Mouse (Mus musculus) regulatory T cell (primary cell): ENCODE measurements around the gene Klhdc7a.
"Not testable (repeated sequence)": the region's sequence is repeated elsewhere in the genome, so short reads cannot be mapped to it uniquely, and the experiment has no call there.

ENCODE experiments used
- in situ Hi-C: fragments of 300-600 bp; cut with MboI, MseI; formaldehyde crosslinking; loops from one replicate; pipeline ENCODE4 v1.15.1; 2025; ENCODE audit warnings: high pct_unique_total_duplicates

Gene Klhdc7a

DNA sequence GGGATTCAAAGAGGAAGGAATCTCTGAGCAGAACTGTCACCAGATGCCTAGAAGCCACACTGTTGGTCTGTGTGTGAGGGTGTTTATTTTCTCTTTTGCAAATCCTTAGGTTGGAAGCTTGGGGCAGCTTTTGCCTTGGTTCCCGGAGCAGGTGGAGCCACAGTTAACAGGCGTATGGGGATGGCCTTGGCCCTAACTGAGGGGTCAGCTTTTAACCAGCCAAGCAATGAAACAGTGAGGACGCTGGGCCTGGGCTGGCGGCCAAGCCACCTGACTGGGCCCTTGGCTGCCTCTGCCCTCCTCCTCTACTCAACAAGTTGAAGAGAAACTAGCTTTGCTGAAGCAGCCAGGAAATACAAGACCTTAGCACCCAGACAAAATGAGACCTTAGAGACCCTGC, at the start of gene Klhdc7a:
TSS of gene Klhdc7a (minus strand) at position 105 of the 400 bp plus-strand sequence.
- in situ Hi-C loops: no loop called here

DNA sequence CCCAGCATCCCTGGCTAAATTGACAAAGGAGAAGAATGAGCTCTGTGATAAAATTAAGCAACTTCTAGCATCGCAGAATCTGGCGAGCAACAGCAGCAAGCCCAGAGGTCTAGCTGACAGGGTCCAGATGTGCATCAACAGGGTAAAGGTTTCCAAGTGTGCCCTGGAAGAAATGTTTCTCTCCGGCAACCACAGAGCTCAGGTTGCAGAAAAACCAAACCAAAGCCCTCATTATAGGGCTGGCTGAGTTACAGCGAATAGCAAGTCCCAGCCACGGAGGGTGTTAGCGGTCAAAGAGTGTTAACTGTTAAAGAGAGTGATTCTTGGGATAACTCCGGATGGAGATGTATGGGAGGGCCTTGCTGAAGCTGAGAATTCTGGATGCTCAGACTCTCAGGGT, 48.1 kb upstream of the Klhdc7a start:
- in situ Hi-C loops: no loop called here

DNA sequence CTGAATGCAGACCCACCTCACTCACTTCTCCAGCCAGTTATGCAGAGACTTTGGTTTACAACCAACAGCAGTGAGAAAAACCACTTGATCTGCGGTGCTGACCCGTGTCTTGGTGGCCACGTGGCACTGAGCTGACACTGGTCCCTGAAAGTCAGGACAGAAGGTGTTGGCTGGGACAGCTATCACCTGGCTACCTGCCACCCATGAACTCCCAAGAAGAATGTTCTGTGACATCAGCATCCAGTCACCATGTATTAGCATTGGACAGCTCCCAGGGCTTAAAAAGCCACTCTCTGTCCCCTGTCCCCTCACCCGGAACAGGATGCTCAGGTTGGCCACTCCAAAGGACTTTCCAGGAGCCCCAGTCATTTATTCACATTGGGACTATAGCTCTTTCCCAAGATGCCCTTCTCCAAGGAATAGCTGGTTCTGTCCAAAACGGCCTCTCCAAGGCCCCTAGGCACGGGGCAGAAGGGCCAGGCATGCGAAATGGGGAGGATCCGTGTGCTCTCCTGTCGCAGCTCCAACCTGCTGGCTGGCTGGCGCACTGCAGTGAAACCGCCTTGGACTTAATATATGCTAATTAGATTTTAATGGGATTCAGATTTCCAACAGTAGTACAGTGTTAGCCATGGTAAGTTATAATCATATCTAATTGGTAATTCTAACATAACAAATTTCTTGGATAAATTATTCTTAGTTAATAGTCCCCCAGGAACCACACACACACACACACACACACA, 43.1 kb upstream of the Klhdc7a start:
- in situ Hi-C loops: no loop called here

DNA sequence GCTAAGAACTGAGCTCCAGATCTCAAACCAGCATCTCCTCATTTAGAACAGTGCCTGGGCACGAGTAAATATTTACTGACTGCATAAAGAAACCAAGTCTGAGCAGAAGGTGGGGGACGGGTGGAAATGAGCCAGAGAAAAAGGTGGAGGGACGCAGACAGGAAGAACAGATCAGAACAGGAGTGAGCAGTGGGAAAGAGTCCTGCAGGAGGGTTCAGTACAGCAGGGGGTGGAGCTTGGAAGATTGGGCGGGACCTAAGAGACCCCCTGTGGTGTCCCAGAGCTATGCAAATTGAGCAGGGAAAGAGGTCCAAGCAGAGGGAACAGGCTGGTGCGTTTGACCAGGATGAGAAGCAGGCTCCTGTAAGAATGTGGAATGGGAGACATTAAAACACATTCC, 37.1 kb upstream of the Klhdc7a start:
- in situ Hi-C loops: no loop called here

DNA sequence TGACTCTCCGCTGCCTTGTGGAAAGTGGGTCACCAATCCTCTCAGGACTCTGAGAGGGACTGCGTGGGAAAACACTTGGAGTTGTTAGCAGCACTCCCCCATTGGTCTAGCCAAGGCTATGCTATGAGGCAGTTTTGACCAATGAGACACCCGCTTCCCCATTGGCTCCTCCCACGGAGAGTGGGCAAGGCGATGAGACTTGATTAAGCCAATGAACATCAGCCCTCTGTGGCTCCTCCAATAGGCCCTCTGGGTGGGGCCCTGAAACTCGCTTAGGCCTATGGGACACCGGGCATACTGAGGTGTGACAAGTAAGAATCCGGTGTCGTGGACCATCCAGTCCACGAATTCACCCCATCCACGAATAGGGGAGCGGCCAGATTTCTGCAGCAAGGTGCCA, 36.3 kb upstream of the Klhdc7a start:
- in situ Hi-C loops: no loop called here

- in situ Hi-C loops: no loop called here
Measured at GRCm38 (mm10) chr4:140002069-140002468, 34.2 kb upstream of the Klhdc7a start.

GRCm38 (mm10) chr4:140000911-140001310, 33.1 kb upstream of the Klhdc7a start:
- in situ Hi-C loops: no loop called here

DNA sequence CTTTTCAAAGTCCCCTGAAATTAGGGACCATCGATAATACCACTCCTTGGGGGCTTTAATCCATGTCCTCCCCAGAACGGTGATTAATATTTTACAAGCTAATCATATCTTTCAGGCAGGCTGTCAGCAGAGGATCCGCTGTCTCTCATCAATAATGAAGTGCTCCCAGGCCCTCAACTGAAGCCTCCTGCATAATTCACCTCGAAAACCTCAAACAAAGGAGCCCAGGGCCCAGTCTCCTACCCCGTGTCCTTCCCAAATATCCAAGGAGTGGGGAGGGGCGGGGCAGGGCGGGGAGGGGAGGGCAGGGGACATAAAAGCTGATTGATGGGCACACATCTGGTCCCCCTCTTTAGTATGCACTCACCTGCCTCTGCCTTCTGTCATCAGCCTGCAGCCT, 31.2 kb upstream of the Klhdc7a start:
- in situ Hi-C loops: no loop called here

GRCm38 (mm10) chr4:139995659-139996058, 27.8 kb upstream of the Klhdc7a start:
- in situ Hi-C loops: no loop called here

DNA sequence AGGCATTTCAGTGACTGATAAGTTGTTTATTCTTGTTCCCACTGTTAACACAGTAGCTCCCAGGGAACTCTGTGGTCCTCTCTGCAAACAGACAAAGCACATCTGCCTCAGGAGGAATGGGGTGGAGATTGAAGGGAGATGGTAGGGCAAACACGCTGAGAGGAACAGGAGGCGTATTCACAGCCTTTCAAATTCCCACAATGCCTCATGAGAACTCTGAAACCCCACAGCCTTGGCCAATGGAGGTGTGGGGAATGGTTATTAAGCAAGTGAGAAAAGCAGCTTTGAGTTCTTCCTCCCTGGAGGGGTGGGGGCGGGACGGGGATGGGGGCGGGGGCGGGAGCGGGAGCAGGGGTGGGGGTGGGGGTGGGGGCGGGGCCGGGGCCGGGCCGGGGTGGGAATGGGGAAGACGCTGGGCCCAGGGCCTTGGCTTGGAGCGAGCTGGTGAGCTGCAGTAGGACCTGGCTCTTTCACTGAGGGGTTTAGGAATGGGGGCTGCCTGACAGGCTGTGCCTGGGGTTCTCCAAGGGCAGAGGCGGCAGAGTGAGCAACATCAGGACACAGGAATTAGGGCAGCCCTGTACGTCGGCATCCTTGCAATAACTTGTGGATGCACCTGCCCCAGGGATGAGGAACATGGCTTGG, 25.4 kb upstream of the Klhdc7a start:
- in situ Hi-C loops: no loop called here

DNA sequence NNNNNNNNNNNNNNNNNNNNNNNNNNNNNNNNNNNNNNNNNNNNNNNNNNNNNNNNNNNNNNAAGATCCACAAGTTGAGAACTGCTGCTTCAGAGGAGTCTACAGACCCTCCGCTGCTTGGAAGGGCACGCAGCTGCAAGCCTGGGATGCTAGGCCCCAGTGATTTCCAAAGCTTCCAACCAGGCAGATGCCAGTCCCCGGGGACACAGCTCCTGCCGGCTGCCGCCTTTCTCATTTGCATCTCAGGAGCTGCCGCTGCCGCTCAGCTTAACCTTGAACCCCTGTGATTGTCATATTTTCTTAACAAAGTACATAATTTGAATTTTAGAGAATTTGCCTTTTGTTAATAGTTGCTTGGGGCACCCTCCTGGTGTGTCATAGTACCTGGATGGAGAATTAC, 19.1 kb upstream of the Klhdc7a start:
- in situ Hi-C loops: no loop called here

DNA sequence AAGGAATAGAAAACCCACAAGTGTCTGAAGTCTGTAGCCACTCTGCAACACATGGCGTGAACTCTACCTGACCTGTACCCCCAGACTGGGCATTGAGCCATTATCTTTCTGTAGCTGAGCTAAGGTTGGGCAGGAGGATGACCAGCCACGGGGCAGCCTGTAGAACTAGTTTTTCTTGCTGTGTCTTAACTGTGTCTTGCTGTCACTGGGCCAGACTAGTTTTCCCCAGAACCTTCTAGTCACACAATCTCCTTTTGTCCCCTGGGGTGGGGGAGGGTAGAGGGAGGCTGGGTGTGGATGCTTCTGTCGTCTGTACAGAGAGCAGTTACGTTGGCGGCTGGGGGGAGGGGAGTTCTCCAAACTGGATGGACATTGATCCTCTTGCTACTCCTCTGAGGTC, 10.9 kb upstream of the Klhdc7a start:
- in situ Hi-C loops: loop anchor here (10.0 kb wide), 1 partner anchor 1246 kb away; no protein-coding TSS in a partner anchor

DNA sequence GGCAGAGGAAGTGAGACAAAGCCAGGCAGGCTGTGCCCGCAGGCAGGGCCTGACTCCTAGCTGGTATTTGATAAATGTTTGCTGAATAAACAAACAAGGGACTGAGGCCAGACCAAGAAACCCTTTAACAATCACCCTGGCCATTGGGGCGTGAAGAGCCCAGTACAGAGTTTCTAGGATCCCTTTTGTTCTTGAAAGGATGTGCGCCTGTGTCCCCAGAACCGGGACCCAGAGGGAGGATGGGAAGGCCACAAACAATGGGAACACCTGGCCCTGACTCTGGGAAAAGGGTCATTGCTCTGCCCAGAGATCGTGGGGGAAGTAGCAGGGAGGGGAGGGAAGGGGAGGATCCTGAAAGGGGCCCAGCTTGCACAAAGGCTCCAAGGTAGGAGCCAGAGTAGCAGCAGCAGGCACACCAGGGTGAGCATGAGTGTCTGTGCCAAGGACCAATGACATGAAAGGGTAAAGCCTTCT, 9.5 kb upstream of the Klhdc7a start:
- in situ Hi-C loops: loop anchor here (10.0 kb wide), 1 partner anchor 1247 kb away; no protein-coding TSS in a partner anchor

- in situ Hi-C loops: loop anchor here (10.0 kb wide), 1 partner anchor 1250 kb away; no protein-coding TSS in a partner anchor
Measured at GRCm38 (mm10) chr4:139974506-139974905, 6.7 kb upstream of the Klhdc7a start.

GRCm38 (mm10) chr4:139967475-139967891, 343 bp downstream of the Klhdc7a start:
- in situ Hi-C loops: no loop called here

- in situ Hi-C loops: no loop called here
Measured at GRCm38 (mm10) chr4:139966981-139967380, 845 bp downstream of the Klhdc7a start.

DNA sequence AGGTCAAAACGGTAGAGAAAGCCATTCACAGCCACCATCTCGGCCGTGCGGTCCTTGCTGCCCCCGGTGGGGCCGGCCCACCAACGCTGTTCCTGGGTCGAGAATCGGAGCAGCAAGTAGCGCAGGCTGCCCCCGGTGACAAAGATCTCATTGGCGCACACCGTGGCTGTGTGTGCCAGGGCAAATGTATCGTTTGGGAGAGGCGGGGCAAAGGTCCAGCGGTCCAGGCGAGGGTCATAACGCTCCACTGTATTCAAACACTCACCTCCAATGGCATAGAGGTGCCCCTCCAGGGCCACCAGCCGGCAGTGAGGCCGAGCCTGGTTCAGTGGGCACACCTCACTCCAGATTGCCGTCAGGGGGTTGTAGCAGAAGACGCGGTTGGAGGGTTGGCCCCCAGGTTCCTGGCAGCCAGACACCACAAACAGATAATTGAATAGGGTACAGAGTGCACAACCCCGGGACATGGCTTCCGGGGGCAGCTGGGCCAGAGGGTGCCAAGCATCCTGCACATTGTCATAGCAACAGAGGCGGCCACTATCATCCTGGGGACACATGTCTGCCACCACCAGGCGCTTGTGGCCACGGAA, 2.1 kb downstream of the Klhdc7a start:
- in situ Hi-C loops: no loop called here

DNA sequence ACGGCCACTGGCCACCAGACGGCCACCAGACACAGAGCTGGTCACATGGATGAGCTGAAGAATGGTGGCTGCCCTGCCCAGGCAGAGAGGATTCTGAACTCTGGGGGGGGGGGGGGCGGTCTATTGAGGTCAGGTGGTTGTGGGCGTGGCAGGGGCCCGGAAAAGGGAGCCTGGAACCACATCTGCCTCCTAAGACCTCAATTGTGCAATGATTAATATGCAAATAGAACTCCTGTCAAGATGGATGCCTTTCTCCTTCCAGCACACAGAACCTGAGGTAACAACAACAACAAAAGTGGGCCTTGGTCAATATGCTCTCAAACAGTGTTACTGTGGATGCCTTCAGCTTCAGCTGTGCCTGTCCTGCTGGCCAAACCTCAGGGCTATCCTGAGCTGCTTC, 3.4 kb downstream of the Klhdc7a start:
- in situ Hi-C loops: no loop called here

DNA sequence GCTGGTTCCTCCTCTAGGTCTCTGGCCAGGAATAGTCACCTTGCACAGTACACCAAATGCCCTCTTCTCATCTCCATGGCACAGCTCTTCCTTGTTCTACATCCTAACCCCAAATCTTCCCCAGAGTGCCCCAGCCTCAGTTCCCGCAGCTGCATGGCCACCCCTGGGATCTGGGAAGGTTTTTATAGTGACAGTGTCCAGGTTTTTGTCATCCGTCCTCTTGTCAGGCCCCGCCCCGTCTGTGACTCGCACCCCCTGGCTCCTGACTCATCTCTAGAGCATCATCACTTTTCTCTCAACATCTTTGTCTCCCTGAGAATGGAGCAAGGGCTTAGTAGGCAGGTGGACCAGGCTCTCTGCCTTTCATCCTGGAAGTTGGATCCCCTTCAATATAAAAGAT, 3.9 kb downstream of the Klhdc7a start:
- in situ Hi-C loops: no loop called here

GRCm38 (mm10) chr4:139963059-139963458, 4.8 kb downstream of the Klhdc7a start:
- in situ Hi-C loops: no loop called here

DNA sequence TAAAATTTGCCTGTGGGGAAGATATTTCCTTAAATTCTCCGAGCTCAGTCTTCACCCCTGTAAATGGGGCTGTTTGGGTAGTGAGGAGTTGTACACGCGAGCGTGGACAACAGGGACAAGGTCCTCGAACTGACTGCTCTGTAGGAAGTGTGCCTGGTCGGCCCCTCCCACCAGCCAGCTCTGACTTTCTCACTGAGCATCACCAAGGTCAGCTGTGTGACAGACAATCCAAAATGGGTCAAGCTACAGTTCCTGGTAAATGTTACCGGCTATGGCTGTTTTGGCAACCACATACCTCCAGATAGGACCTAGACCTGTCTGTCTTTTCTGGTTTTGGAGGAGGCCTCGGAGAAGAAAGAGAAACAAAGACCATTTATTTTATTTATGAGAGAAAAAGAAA, 6.0 kb downstream of the Klhdc7a start:
- in situ Hi-C loops: no loop called here

DNA sequence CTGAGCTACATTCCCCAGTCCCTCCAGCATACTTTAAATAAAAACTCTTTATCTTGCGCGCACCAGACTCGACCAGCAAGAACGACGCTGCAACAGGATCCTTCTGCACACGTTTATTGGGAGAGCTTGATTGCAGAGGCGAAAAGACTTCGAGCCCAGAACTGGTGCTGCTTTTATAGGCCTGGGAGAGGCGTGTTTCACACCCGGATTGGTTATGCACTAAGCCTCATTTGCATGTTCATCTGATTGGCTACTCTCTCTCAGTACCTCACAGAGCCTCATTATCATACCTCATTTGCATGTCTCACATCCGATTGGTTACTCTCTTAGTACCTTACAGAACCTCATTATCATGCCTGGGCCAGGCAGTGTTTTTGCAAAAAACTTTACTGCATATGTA, 6.5 kb downstream of the Klhdc7a start:
- in situ Hi-C loops: not testable (repeated sequence)
